Mouse (Mus musculus): ENCODE measurements around the gene Mogs.

DNA sequence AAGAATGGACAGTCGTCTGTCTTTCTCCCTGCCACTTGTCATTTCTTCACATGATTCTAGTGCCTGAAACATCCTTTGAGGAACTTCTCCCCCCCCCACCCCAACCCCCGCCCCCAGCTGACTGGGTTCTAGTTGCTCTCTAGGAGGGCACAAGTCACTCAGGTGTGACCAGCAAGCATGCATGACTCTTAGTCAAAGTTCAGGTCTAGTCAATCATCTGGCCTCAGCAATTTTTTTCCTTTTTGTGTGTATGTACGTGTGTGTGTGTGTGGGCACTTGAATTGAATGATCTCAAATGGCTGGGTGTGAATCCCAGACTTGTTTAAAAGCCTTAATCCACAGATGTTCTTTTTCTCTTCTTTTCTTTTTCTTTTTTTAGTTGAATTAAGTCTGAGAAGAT, 18.9 kb downstream of the Mogs start:
- no peak for TF ChIP-seq POLR2A (IDR thresholded peaks at IDR 0.05; ENCODE audit: low read depth, low read length)
- no peak for TF ChIP-seq CTCF (IDR thresholded peaks at IDR 0.05; ENCODE audit: borderline replicate concordance, insufficient read depth, low read length)
